Mouse (Mus musculus): ENCODE results near the gene Selenoo.

GRCm38 (mm10) chr15:89138046-89138405, 49.1 kb downstream of the Selenoo start:
- TF ChIP-seq GATA1 (IDR thresholded peaks at IDR 0.05; ENCODE audit: borderline replicate concordance, low read length) (no peak), FLI1 (IDR thresholded peaks at IDR 0.05; ENCODE audit: low read length) (no peak)
